Mouse (Mus musculus): ENCODE measurements around the gene Nipsnap3a.

GRCm38 (mm10) chr4:53000154-53000553 lies 11.1 kb downstream of the Nipsnap3a start:
- TF ChIP-seq CTCF (IDR thresholded peaks at IDR 0.05; ENCODE audit: control insufficient read depth, insufficient read depth, insufficient read length) (no peak), MYOG (IDR thresholded peaks at IDR 0.05; ENCODE audit: control insufficient read depth, extremely low read depth, insufficient read length) (no peak), MAX (IDR thresholded peaks at IDR 0.05) (no peak), MYOD1 (IDR thresholded peaks at IDR 0.05; ENCODE audit: control insufficient read depth, insufficient read length, low read depth) (no peak)
